Mouse (Mus musculus) forebrain, embryonic 10.5 days (tissue): ENCODE measurements at regions not wholly inside any gene's neighbourhood (a gene's known extent, or its start where the extent isn't known, plus 50 kb on each side); places are given as distances from the start of the nearest gene placed in this dataset.

Experiments used
- DNase-seq: peaks from one replicate; pipeline ENCODE4 v3.0.0-alpha.2; 2017; ENCODE audit warnings: low spot score; ENCODE audit errors: extremely low spot score
- H3K27ac ChIP-seq: fragments of 300-500 bp; sonication (generic); 2 replicates; pipeline ENCODE4 v1.5.1; 2016; ENCODE audit warnings: mild to moderate bottlenecking
- H3K27me3 ChIP-seq: fragments of 300-500 bp; sonication (generic); 2 replicates; pipeline ENCODE4 v1.6.1; 2016; ENCODE audit warnings: mild to moderate bottlenecking; ENCODE audit not compliant: poor library complexity, severe bottlenecking
- H3K36me3 ChIP-seq: fragments of 300-500 bp; sonication (generic); replicated peaks from 2 replicates; pipeline ENCODE4 v1.6.1; 2016; ENCODE audit warnings: mild to moderate bottlenecking, moderate library complexity
- H3K4me1 ChIP-seq: fragments of 300-500 bp; sonication (generic); 2 replicates; pipeline ENCODE4 v1.6.1; 2016
- H3K4me3 ChIP-seq: fragments of 300-500 bp; sonication (generic); 2 replicates; pipeline ENCODE4 v1.5.1; 2016; ENCODE audit warnings: mild to moderate bottlenecking, moderate library complexity
- H3K9me3 ChIP-seq: fragments of 300-500 bp; sonication (generic); 2 replicates; pipeline ENCODE4 v1.6.1; 2016; ENCODE audit warnings: mild to moderate bottlenecking, moderate library complexity
- WGBS: fragments of 180-500 bp; shearing (Covaris S2); methylation state at CpG from one replicate; pipeline ENCODE4 v1.1.7; 2016; 5-methylcytosine and 5-hydroxymethylcytosine counted together

GRCm38 (mm10) chr1:184138661-184139060, 104.6 kb upstream of the 1700056E22Rik start:
- Histone ChIP-seq H3K27ac (no peak overlapping the region), H3K4me1 (no peaks in the 10 kb centered on the region), H3K9me3 (no peaks in the 10 kb centered on the region), H3K27me3 (no peaks in the 10 kb centered on the region), H3K4me3 (no peak overlapping the region), H3K36me3 (no peaks in the 10 kb centered on the region)
- no peak for DNase-seq
- 93% methylated on average over 3 of the region's 3 CpGs for WGBS

DNA sequence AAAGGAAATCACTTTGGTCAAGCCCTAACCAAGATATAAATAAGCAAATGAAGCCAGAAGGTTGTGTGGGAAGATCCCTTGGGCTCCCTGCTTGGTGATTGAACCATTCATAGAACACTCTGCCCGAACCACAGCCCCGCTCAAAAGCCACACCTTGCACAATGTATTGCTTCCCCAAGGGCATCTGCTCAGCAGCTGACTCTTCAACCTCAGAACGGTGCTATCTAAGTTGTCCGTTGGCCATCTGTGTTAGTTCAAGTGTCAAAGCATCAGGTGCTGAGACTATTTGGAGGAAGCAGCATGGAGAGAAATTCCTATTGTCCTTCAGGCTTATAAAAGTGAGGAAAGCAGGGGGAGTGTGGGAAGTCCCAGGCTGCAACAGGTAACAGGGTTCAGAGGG, 96.8 kb upstream of the 1700056E22Rik start:
- no peaks in the 10 kb centered on the region for H3K4me1 ChIP-seq
- no peak for DNase-seq
- H3K4me3 ChIP-seq: no peak overlapping the region
- H3K27me3 ChIP-seq: no peaks in the 10 kb centered on the region
- no peak overlapping the region for H3K27ac ChIP-seq
- no peaks in the 10 kb centered on the region for H3K9me3 ChIP-seq
- H3K36me3 ChIP-seq: no peaks in the 10 kb centered on the region
- WGBS: 87% methylated on average over 4 of the region's 4 CpGs

GRCm38 (mm10) chr1:184127321-184127720, 93.2 kb upstream of the 1700056E22Rik start:
- H3K36me3 ChIP-seq: no peaks in the 10 kb centered on the region
- 88% methylated on average over 4 of the region's 4 CpGs for WGBS
- H3K27ac ChIP-seq: no peak overlapping the region
- H3K9me3 ChIP-seq: no peaks in the 10 kb centered on the region
- no peak overlapping the region for H3K4me3 ChIP-seq
- no peak for DNase-seq
- H3K27me3 ChIP-seq: no peaks in the 10 kb centered on the region
- H3K4me1 ChIP-seq: no peaks in the 10 kb centered on the region

GRCm38 (mm10) chr1:184126909-184127308, 92.8 kb upstream of the 1700056E22Rik start:
- DNase-seq: no peak
- Histone ChIP-seq H3K9me3 (no peaks in the 10 kb centered on the region), H3K27me3 (no peaks in the 10 kb centered on the region), H3K27ac (no peak overlapping the region), H3K4me3 (no peak overlapping the region), H3K36me3 (no peaks in the 10 kb centered on the region), H3K4me1 (no peaks in the 10 kb centered on the region)
- 93% methylated on average over 3 of the region's 3 CpGs for WGBS
